Comparison of ENCODE assay signal across 12 mouse cellular contexts in genomic region chr16:73770440-73770856, GRCm38 (mm10).
DNase-seq lines count a peak whose midpoint lies in the region; ATAC-seq lines count a peak whose summit lies in the region.
"Had no signal": no experiment of that assay in that cellular context is flagged by ENCODE, and none has a peak within 500 bp of the region (broad histone marks: within the 10 kb centered on the region; RNA-seq: fewer than 3 reads in every experiment).

No protein-coding gene starts in this region.

- ATAC-seq in granulocyte monocyte progenitor cell, adult 5-6 weeks (replicated peaks; ENCODE audit: poor library complexity, severe bottlenecking) = peak; percentile 71
- ATAC-seq: intestine, postnatal 0 days had no signal

- DNase-seq in adrenal gland, adult 2 months = peak; percentile 18
- no peak for DNase-seq in adrenal gland, adult 8-10 months
- peak; percentile 21 for DNase-seq in layer of hippocampus, adult 11-12 months (ENCODE audit: low spot score)
- no peak for DNase-seq in layer of hippocampus, postnatal 14 days (ENCODE audit: low spot score in 2 of 2)
- DNase-seq in 416B (ENCODE audit: low read depth) = peak; percentile 56
- DNase-seq in gastrocnemius, postnatal 10 days = no peak
- no peak for DNase-seq in gastrocnemius, postnatal 25 days
- DNase-seq: gastrocnemius, postnatal 14 days; kidney, postnatal 4 days; spleen, adult 18-20 months had no signal

Comparison
In these comparisons a context has a peak if more than half of its experiments do, and no peak if none do; other contexts are left out.
1. DNase-seq: peak in adrenal gland, adult 2 months (single experiment), layer of hippocampus, adult 11-12 months (single experiment) and 416B (single experiment); none in adrenal gland, adult 8-10 months (single experiment), layer of hippocampus, postnatal 14 days (0 of 2), gastrocnemius, postnatal 10 days (single experiment) and gastrocnemius, postnatal 25 days (single experiment).